Mouse (Mus musculus): ENCODE measurements around the gene Smoc1.

- TF ChIP-seq CTCF (conservative IDR thresholded peaks at IDR 0.05; ENCODE audit: low read length): no peak
- TF ChIP-seq NANOG (IDR thresholded peaks at IDR 0.05; ENCODE audit: borderline replicate concordance, low read length): no peak
- no peak for TF ChIP-seq POU5F1 (IDR thresholded peaks at IDR 0.05; ENCODE audit: borderline replicate concordance, low read length)
Observed at GRCm38 (mm10) chr12:81000924-81001323, 25.7 kb upstream of the Smoc1 start.

Measured in E14TG2a.4 (cell line).